Mouse (Mus musculus) testis, adult 2 months (tissue): ENCODE data around the gene Ccdc85c.

Experiments used
- CTCF ChIP-seq: fragments of 200-500 bp; IDR thresholded peaks from 2 replicates; pipeline ENCODE4 v1.5.1; 2012; ENCODE audit warnings: low read depth, mild to moderate bottlenecking, inconsistent platforms, low read length, moderate library complexity; ENCODE audit not compliant: control insufficient read depth, insufficient read depth, insufficient replicate concordance
- POLR2A ChIP-seq: fragments of 200-500 bp; IDR thresholded peaks from 2 replicates; pipeline ENCODE4 v1.6.1; 2012; ENCODE audit warnings: low read depth, mild to moderate bottlenecking, inconsistent platforms, low read length, moderate library complexity; ENCODE audit not compliant: control insufficient read depth

DNA sequence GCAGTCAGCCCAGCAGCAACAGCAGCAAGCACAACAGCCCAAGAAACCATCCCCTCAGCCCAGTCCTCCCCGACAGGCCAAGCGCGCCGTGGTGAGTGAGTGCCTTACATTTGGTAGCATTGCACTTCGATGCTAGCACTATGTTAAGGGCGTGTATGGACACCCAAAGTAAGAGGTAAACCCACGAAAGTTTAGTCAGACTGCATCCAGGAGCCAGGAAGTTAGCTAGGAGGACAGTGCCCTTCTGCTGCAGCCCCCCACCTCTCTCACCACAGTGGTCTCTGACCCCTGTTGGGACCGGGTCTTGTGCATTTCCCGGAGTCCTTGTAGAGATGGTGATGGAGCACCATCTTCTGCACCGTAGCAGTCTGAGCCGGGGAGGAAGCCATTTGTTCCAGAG lies 79.5 kb downstream of the Ccdc85c start:
- TF ChIP-seq CTCF (no peak), POLR2A (no peak)
